Mouse (Mus musculus) thymus, adult 2 months (tissue): ENCODE results near the gene Ccl17. TPM values are rescaled to one million over a fixed set of nuclear protein-coding genes. Genes with fewer than 3 reads are reported as not detected.

ENCODE experiments used
- DNase-seq: peaks from one replicate; pipeline ENCODE4 v3.0.0; 2021
- H3K27ac ChIP-seq: fragments of 200-500 bp; 2 replicates; pipeline ENCODE4 v1.5.1; 2012; ENCODE audit warnings: low read length, control low read depth; ENCODE audit not compliant: control insufficient read depth, insufficient read depth
- H3K27me3 ChIP-seq: fragments of 200-500 bp; 2 replicates; pipeline ENCODE4 v1.6.1; 2012; ENCODE audit warnings: mild to moderate bottlenecking, low read length, moderate library complexity, mixed read lengths; ENCODE audit not compliant: control insufficient read depth, insufficient read depth
- H3K36me3 ChIP-seq: fragments of 200-500 bp; 2 replicates; pipeline ENCODE4 v1.6.1; 2012; ENCODE audit warnings: mild to moderate bottlenecking, low read length, moderate library complexity; ENCODE audit not compliant: control insufficient read depth, insufficient read depth
- H3K4me1 ChIP-seq: fragments of 200-500 bp; replicated peaks from 2 replicates; pipeline ENCODE4 v1.6.1; 2012; ENCODE audit warnings: low read length; ENCODE audit not compliant: control insufficient read depth, insufficient read depth
- H3K4me3 ChIP-seq: fragments of 200-500 bp; 2 replicates; pipeline ENCODE4 v1.5.1; 2012; ENCODE audit warnings: mild to moderate bottlenecking, low read length, control low read depth, moderate library complexity; ENCODE audit not compliant: control insufficient read depth, insufficient read depth
- CTCF ChIP-seq: fragments of 200-500 bp; IDR thresholded peaks from 2 replicates; pipeline ENCODE4 v1.5.1; 2012; ENCODE audit warnings: mild to moderate bottlenecking, control low read depth, low read length, moderate library complexity, borderline replicate concordance; ENCODE audit not compliant: control insufficient read depth, poor library complexity, insufficient read depth; ENCODE audit errors: extremely low read depth
- POLR2A ChIP-seq: fragments of 200-500 bp; IDR thresholded peaks from 2 replicates; pipeline ENCODE4 v1.6.1; 2012; ENCODE audit warnings: mild to moderate bottlenecking, low read length, control low read depth, moderate library complexity; ENCODE audit not compliant: control insufficient read depth, poor library complexity, insufficient read depth; ENCODE audit errors: extremely low read depth
- WGBS: fragments of 180-500 bp; shearing (Covaris S2); methylation state at CpG from one replicate; pipeline ENCODE4 v1.1.7; 2018; 5-methylcytosine and 5-hydroxymethylcytosine counted together
- polyA plus RNA-seq: library from polyadenylated mRNA; depleted of rRNA; stranded (reverse); fragments of >200 nt; gene quantifications from 2 replicates; pipeline ENCODE4 v1.2.3, GENCODE M21; 2012

Gene Ccl17
- polyA plus RNA-seq, 1 experiment, result 15.7 TPM

GRCm38 (mm10) chr8:94802375-94802774 lies 7.9 kb upstream of the Ccl17 start:
- 35% methylated on average over 4 of the region's 4 CpGs for WGBS
- Histone ChIP-seq H3K4me1 (peaks cover 12% of the 10 kb centered on the region), H3K27me3 (no peaks in the 10 kb centered on the region), H3K36me3 (no peaks in the 10 kb centered on the region), H3K4me3 (no peak overlapping the region), H3K27ac (no peak overlapping the region)
- no peak for DNase-seq
- TF ChIP-seq CTCF (no peak), POLR2A (no peak)

GRCm38 (mm10) chr8:94803551-94803950 lies 6.7 kb upstream of the Ccl17 start:
- Histone ChIP-seq H3K27ac (no peak overlapping the region), H3K27me3 (no peaks in the 10 kb centered on the region), H3K4me3 (no peak overlapping the region), H3K4me1 (peaks cover 12% of the 10 kb centered on the region), H3K36me3 (no peaks in the 10 kb centered on the region)
- 93% methylated on average over 6 of the region's 6 CpGs for WGBS
- TF ChIP-seq CTCF (no peak), POLR2A (no peak)
- DNase-seq, result no peak

GRCm38 (mm10) chr8:94804546-94805340 lies 5.5 kb upstream of the Ccl17 start:
- Histone ChIP-seq H3K4me3 (no peak overlapping the region), H3K4me1 (peaks cover 12% of the 10 kb centered on the region), H3K36me3 (no peaks in the 10 kb centered on the region), H3K27me3 (no peaks in the 10 kb centered on the region), H3K27ac (no peak overlapping the region)
- no peak for TF ChIP-seq POLR2A
- no peak for TF ChIP-seq CTCF
- DNase-seq, result no peak
- WGBS, result 26% methylated on average over 10 of the region's 10 CpGs

- Histone ChIP-seq H3K36me3 (no peaks in the 10 kb centered on the region), H3K4me3 (no peak overlapping the region), H3K4me1 (peaks cover 12% of the 10 kb centered on the region), H3K27me3 (no peaks in the 10 kb centered on the region), H3K27ac (no peak overlapping the region)
- no peak for DNase-seq
- TF ChIP-seq POLR2A (no peak), CTCF (no peak)
- 84% methylated on average over 4 of the region's 4 CpGs for WGBS
These were observed 4.4 kb upstream of the Ccl17 start for GRCm38 (mm10) chr8:94805811-94806210.

- WGBS, result 90% methylated on average over 7 of the region's 7 CpGs
- no peak overlapping the region for H3K4me3 ChIP-seq
- TF ChIP-seq CTCF (no peak), POLR2A (no peak)
- H3K27me3 ChIP-seq, result no peaks in the 10 kb centered on the region
- H3K36me3 ChIP-seq, result no peaks in the 10 kb centered on the region
- no peak overlapping the region for H3K27ac ChIP-seq
- DNase-seq, result no peak
- peaks cover 2% of the 10 kb centered on the region; the same call in 1 of the 2 replicates for H3K4me1 ChIP-seq
These were observed 2.7 kb upstream of the Ccl17 start for GRCm38 (mm10) chr8:94807506-94807905.

GRCm38 (mm10) chr8:94808372-94808771 lies 1.9 kb upstream of the Ccl17 start:
- DNase-seq, result no peak
- WGBS, result 93% methylated on average over 6 of the region's 6 CpGs
- H3K27me3 ChIP-seq, result no peaks in the 10 kb centered on the region
- no peaks in the 10 kb centered on the region for H3K36me3 ChIP-seq
- H3K4me1 ChIP-seq, result no peaks in the 10 kb centered on the region
- no peak overlapping the region for H3K4me3 ChIP-seq
- H3K27ac ChIP-seq, result no peak overlapping the region
- TF ChIP-seq CTCF (no peak), POLR2A (no peak)
